Mouse (Mus musculus): ENCODE results near the gene Hist1h4h. TPM values are rescaled to one million over a fixed set of nuclear protein-coding genes. Genes with fewer than 3 reads are reported as not detected.

Hist1h4h gene
- polyA plus RNA-seq (2012; fragmentation: generic; extraction: Trizol): 21.5 TPM

GRCm38 (mm10) chr13:23530901-23531875 is at the start of gene Hist1h4h:
Gene Hist1h4h, plus strand, starts transcription at chr13:23531050.
- no peaks in the 10 kb centered on the region for H3K79me2 ChIP-seq (ENCODE audit: control insufficient read depth, insufficient read depth)
- H3K27me3 ChIP-seq (ENCODE audit: control insufficient read depth, insufficient read depth, insufficient read length): no peaks in the 10 kb centered on the region
- peak within 1 kb of the TSS; percentile 79 for H3K4me2 ChIP-seq (ENCODE audit: low read depth)
- TF ChIP-seq SRF (IDR thresholded peaks at IDR 0.05; ENCODE audit: control insufficient read depth, insufficient read length, low read depth): peak; percentile 35
- peak; percentile 3 for TF ChIP-seq E2F4 (IDR thresholded peaks at IDR 0.05; ENCODE audit: insufficient read depth)
- no peak for TF ChIP-seq TCF3 (IDR thresholded peaks at IDR 0.05; ENCODE audit: insufficient read length, low read depth)
- TF ChIP-seq POLR2A (IDR thresholded peaks at IDR 0.05; ENCODE audit: insufficient read length, low read depth): peak; percentile 98
- TF ChIP-seq POLR2AphosphoS2 (IDR thresholded peaks at IDR 0.05; ENCODE audit: insufficient read length, low read depth): peak; percentile 100
- TF ChIP-seq MYOD1 (IDR thresholded peaks at IDR 0.05; ENCODE audit: control insufficient read depth in 1 of 3, insufficient read length in 2 of 3, low read depth in 2 of 3): no peak
- TF ChIP-seq CEBPB (IDR thresholded peaks at IDR 0.05; ENCODE audit: insufficient read depth, poor library complexity, severe bottlenecking): peak; percentile 70
- no peak within 1 kb of the TSS for H3ac ChIP-seq (ENCODE audit: control insufficient read depth, insufficient read length)
- no peaks in the 10 kb centered on the region for H3K36me3 ChIP-seq (ENCODE audit: control insufficient read depth, insufficient read depth)
- peak within 1 kb of the TSS; percentile 41 for H3K4me3 ChIP-seq

- Histone ChIP-seq H3K79me2 (ENCODE audit: control insufficient read depth, insufficient read depth) (no peaks in the 10 kb centered on the region), H3ac (ENCODE audit: control insufficient read depth, insufficient read length) (no peak overlapping the region), H3K4me2 (ENCODE audit: low read depth) (no peak overlapping the region), H3K4me3 (no peak overlapping the region), H3K27me3 (ENCODE audit: control insufficient read depth, insufficient read depth, insufficient read length) (no peaks in the 10 kb centered on the region), H3K36me3 (ENCODE audit: control insufficient read depth, insufficient read depth) (no peaks in the 10 kb centered on the region)
- TF ChIP-seq REST (IDR thresholded peaks at IDR 0.05; ENCODE audit: insufficient read depth, insufficient read length): no peak
- no peak for TF ChIP-seq SRF (IDR thresholded peaks at IDR 0.05; ENCODE audit: control insufficient read depth, insufficient read length, low read depth)
- TF ChIP-seq USF1 (IDR thresholded peaks at IDR 0.05; ENCODE audit: low read depth): no peak
- no peak for TF ChIP-seq POLR2A (IDR thresholded peaks at IDR 0.05; ENCODE audit: insufficient read length, low read depth)
- no peak for TF ChIP-seq MYOG (IDR thresholded peaks at IDR 0.05; ENCODE audit: control insufficient read depth in 1 of 3, insufficient read depth in 1 of 3, insufficient read length in 2 of 3, low read depth in 2 of 3)
- no peak for TF ChIP-seq MAX (IDR thresholded peaks at IDR 0.05; ENCODE audit: low read depth)
- TF ChIP-seq E2F4 (IDR thresholded peaks at IDR 0.05; ENCODE audit: insufficient read depth): no peak
- no peak for TF ChIP-seq TCF12 (IDR thresholded peaks at IDR 0.05; ENCODE audit: insufficient read depth, poor library complexity, severe bottlenecking)
These were observed 47.7 kb upstream of the Hist1h4h start for GRCm38 (mm10) chr13:23483153-23483552.

- H3K4me3 ChIP-seq: no peak overlapping the region
- TF ChIP-seq REST (IDR thresholded peaks at IDR 0.05; ENCODE audit: insufficient read depth, insufficient read length): no peak
- no peak for TF ChIP-seq E2F4 (IDR thresholded peaks at IDR 0.05; ENCODE audit: insufficient read depth)
- no peak for TF ChIP-seq MYOD1 (IDR thresholded peaks at IDR 0.05; ENCODE audit: control insufficient read depth in 1 of 3, insufficient read length in 2 of 3, low read depth in 2 of 3)
- no peak for TF ChIP-seq TCF12 (IDR thresholded peaks at IDR 0.05; ENCODE audit: insufficient read depth, poor library complexity, severe bottlenecking)
- TF ChIP-seq MYOG (IDR thresholded peaks at IDR 0.05; ENCODE audit: control insufficient read depth in 1 of 3, insufficient read depth in 1 of 3, insufficient read length in 2 of 3, low read depth in 2 of 3): no peak
- no peak for TF ChIP-seq MAX (IDR thresholded peaks at IDR 0.05; ENCODE audit: low read depth)
- no peak for TF ChIP-seq POLR2AphosphoS2 (IDR thresholded peaks at IDR 0.05; ENCODE audit: insufficient read length, low read depth)
- no peak for TF ChIP-seq TCF3 (IDR thresholded peaks at IDR 0.05; ENCODE audit: insufficient read length, low read depth)
- no peak for TF ChIP-seq SRF (IDR thresholded peaks at IDR 0.05; ENCODE audit: control insufficient read depth, insufficient read length, low read depth)
- TF ChIP-seq USF1 (IDR thresholded peaks at IDR 0.05; ENCODE audit: low read depth): no peak
- no peak for TF ChIP-seq CEBPB (IDR thresholded peaks at IDR 0.05; ENCODE audit: insufficient read depth, poor library complexity, severe bottlenecking)
- no peak for TF ChIP-seq POLR2A (IDR thresholded peaks at IDR 0.05; ENCODE audit: insufficient read length, low read depth)
These were observed 45.6 kb upstream of the Hist1h4h start for GRCm38 (mm10) chr13:23485271-23485670.

GRCm38 (mm10) chr13:23488400-23489322 is 42.2 kb upstream of the Hist1h4h start, which contains the start of gene Btn2a2:
Gene Btn2a2, minus strand, starts transcription at chr13:23488857.
- no peak for TF ChIP-seq POLR2AphosphoS2 (IDR thresholded peaks at IDR 0.05; ENCODE audit: insufficient read length, low read depth)
- TF ChIP-seq MAX (IDR thresholded peaks at IDR 0.05; ENCODE audit: low read depth): no peak
- no peak for TF ChIP-seq USF1 (IDR thresholded peaks at IDR 0.05; ENCODE audit: low read depth)
- TF ChIP-seq MYOG (IDR thresholded peaks at IDR 0.05; ENCODE audit: control insufficient read depth in 1 of 3, insufficient read depth in 1 of 3, insufficient read length in 2 of 3, low read depth in 2 of 3): no peak
- no peak for TF ChIP-seq TCF3 (IDR thresholded peaks at IDR 0.05; ENCODE audit: insufficient read length, low read depth)
- no peak for TF ChIP-seq SRF (IDR thresholded peaks at IDR 0.05; ENCODE audit: control insufficient read depth, insufficient read length, low read depth)
- TF ChIP-seq MYOD1 (IDR thresholded peaks at IDR 0.05; ENCODE audit: control insufficient read depth in 1 of 3, insufficient read length in 2 of 3, low read depth in 2 of 3): no peak
- no peak for TF ChIP-seq TCF12 (IDR thresholded peaks at IDR 0.05; ENCODE audit: insufficient read depth, poor library complexity, severe bottlenecking)
- TF ChIP-seq CEBPB (IDR thresholded peaks at IDR 0.05; ENCODE audit: insufficient read depth, poor library complexity, severe bottlenecking): no peak
- no peak for TF ChIP-seq E2F4 (IDR thresholded peaks at IDR 0.05; ENCODE audit: insufficient read depth)
- TF ChIP-seq POLR2A (IDR thresholded peaks at IDR 0.05; ENCODE audit: insufficient read length, low read depth): no peak
- no peak for TF ChIP-seq REST (IDR thresholded peaks at IDR 0.05; ENCODE audit: insufficient read depth, insufficient read length)
- Histone ChIP-seq H3ac (ENCODE audit: control insufficient read depth, insufficient read length) (no peak within 1 kb of the TSS), H3K4me2 (ENCODE audit: low read depth) (peak within 1 kb of the TSS; percentile 97), H3K27me3 (ENCODE audit: control insufficient read depth, insufficient read depth, insufficient read length) (no peaks in the 10 kb centered on the region), H3K79me2 (ENCODE audit: control insufficient read depth, insufficient read depth) (no peaks in the 10 kb centered on the region), H3K4me3 (peak within 1 kb of the TSS; percentile 18), H3K36me3 (ENCODE audit: control insufficient read depth, insufficient read depth) (no peaks in the 10 kb centered on the region)

More at GRCm38 (mm10) chr13:23485271-23485670, 45.6 kb upstream of the Hist1h4h start:
- Histone ChIP-seq H3ac (ENCODE audit: control insufficient read depth, insufficient read length) (no peak overlapping the region), H3K27me3 (ENCODE audit: control insufficient read depth, insufficient read depth, insufficient read length) (no peaks in the 10 kb centered on the region), H3K36me3 (ENCODE audit: control insufficient read depth, insufficient read depth) (no peaks in the 10 kb centered on the region), H3K79me2 (ENCODE audit: control insufficient read depth, insufficient read depth) (no peaks in the 10 kb centered on the region), H3K4me2 (ENCODE audit: low read depth) (no peak overlapping the region)
